Mouse (Mus musculus) stomach, postnatal 0 days (tissue): Measurements from ENCODE around the gene Ano1.

Experiments used
- CTCF ChIP-seq: IDR thresholded peaks from 2 replicates; pipeline ENCODE4 v1.5.1; 2016; ENCODE audit warnings: antibody characterized with exemption, low read depth, mild to moderate bottlenecking, moderate library complexity
- EP300 ChIP-seq: optimal IDR thresholded peaks from 2 replicates; pipeline ENCODE3; 2016; ENCODE audit warnings: antibody characterized with exemption

DNA sequence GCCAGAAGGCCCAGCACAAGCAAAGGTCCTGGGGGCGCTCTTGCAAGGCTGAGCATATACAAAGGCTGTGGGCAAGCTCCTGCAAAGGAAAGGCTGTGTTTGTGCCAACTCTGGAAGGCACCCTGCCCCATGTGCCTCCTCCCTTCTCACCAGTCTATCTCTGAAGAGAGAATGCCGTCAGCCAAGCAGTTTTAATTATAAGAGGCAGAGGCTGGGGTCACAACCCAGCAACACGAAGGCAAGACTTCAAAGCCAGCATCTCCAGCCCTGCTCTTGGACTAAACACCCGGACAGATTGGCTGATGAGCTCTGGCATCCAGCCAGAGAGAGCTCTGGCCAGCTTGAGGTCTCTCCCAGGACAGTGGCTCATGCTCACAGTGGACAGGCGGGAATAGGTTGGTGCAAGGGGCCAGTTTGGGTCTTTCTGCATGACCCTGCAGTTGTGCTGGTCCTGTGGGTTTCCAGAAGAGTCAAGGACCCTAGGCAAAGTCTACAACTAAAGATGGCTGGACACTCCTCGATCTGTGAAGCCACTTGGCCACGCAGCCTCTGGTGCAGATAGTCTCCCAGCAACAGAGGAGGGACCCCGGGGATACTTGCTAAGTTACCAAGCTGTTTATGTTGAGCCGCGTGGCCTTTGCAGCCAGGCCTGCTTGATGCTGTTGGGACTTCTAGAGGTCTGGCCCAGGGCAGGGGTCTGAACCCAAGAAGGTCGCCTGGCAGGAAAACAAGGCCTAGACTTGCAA lies 12.9 kb upstream of the Ano1 start:
- TF ChIP-seq EP300, result no peak
- TF ChIP-seq CTCF, result no peak
